Mouse (Mus musculus) liver, embryonic 14.5 days (tissue): ENCODE measurements at regions not wholly inside any gene's neighbourhood (a gene's known extent, or its start where the extent isn't known, plus 50 kb on each side); places are given as distances from the start of the nearest gene placed in this dataset.

Experiments used
- ATAC-seq: fragments of 200-750 bp; cut with Nextera tagmentation; 2 replicates; pipeline ENCODE4 v1.8.0; 2017; ENCODE audit warnings: moderate number of reproducible peaks, mild to moderate bottlenecking, moderate library complexity; ENCODE audit not compliant: insufficient read depth
- DNase-seq, 3 experiments: peaks; one replicate each; pipeline ENCODE4 v3.0.0-alpha.2; 2012 to 2013; ENCODE audit warnings: low read depth in 3 of 3, low spot score in 3 of 3
- H3K27ac ChIP-seq: fragments of 300-500 bp; sonication (generic); 2 replicates; pipeline ENCODE4 v1.5.1; 2014; ENCODE audit warnings: moderate library complexity, mild to moderate bottlenecking, control low read depth, inconsistent platforms
- H3K27me3 ChIP-seq: fragments of 300-500 bp; sonication (generic); 2 replicates; pipeline ENCODE4 v1.6.1; 2014; ENCODE audit warnings: mild to moderate bottlenecking, low read length, moderate library complexity; ENCODE audit not compliant: control insufficient read depth, insufficient read depth
- H3K36me3 ChIP-seq: fragments of 300-500 bp; sonication (generic); replicated peaks from 2 replicates; pipeline ENCODE4 v1.6.1; 2014; ENCODE audit warnings: low read depth; ENCODE audit not compliant: control insufficient read depth, insufficient read depth
- H3K4me1 ChIP-seq, 2 experiments: fragments of 200-500 bp in 1 of 2; fragments of 300-500 bp in 1 of 2; sonication (generic) in 1 of 2; replicated peaks; 2 replicates each; pipeline ENCODE4 v1.6.1; 2012 to 2014; ENCODE audit warnings: antibody characterized with exemption in 1 of 2, inconsistent platforms in 1 of 2, low read length in 1 of 2; ENCODE audit not compliant: control insufficient read depth in 2 of 2, insufficient read depth in 2 of 2
- H3K4me2 ChIP-seq: fragments of 300-500 bp; sonication (generic); 2 replicates; pipeline ENCODE4 v1.6.1; 2014; ENCODE audit warnings: low read depth, mild to moderate bottlenecking, control low read depth, moderate library complexity
- H3K4me3 ChIP-seq, 2 experiments: fragments of 200-500 bp in 1 of 2; fragments of 300-500 bp in 1 of 2; sonication (generic) in 1 of 2; 2 replicates each; pipeline ENCODE4 v1.5.1; 2012 to 2014; ENCODE audit warnings: low read depth in 2 of 2, low read length in 2 of 2, mild to moderate bottlenecking in 2 of 2, control low read depth in 1 of 2, inconsistent platforms in 1 of 2, moderate library complexity in 1 of 2; ENCODE audit not compliant: insufficient read depth in 1 of 2
- H3K9ac ChIP-seq: fragments of 300-500 bp; sonication (generic); replicated peaks from 2 replicates; pipeline ENCODE4 v1.6.1; 2014; ENCODE audit warnings: mild to moderate bottlenecking, control low read depth, moderate library complexity
- H3K9me3 ChIP-seq: fragments of 300-500 bp; sonication (generic); 2 replicates; pipeline ENCODE4 v1.6.1; 2016; ENCODE audit warnings: low read length, mixed read lengths; ENCODE audit not compliant: control insufficient read depth
- CTCF ChIP-seq: IDR thresholded peaks from 2 replicates; pipeline ENCODE4 v1.5.1; 2016; ENCODE audit warnings: antibody characterized with exemption, low read depth, control low read depth
- EP300 ChIP-seq: IDR thresholded peaks from 2 replicates; pipeline ENCODE4 v1.6.1; 2016; ENCODE audit warnings: antibody characterized with exemption, low read depth
- WGBS: fragments of 180-500 bp; shearing (Covaris S2); extraction: QIAGEN DNeasy Blood & Tissue Kit; methylation state at CpG from one replicate; pipeline ENCODE4 v1.1.7; 2014; ENCODE audit not compliant: insufficient replicate concordance; 5-methylcytosine and 5-hydroxymethylcytosine counted together

- Histone ChIP-seq H3K4me2 (no peak overlapping the region), H3K27ac (no peak overlapping the region), H3K27me3 (no peaks in the 10 kb centered on the region), H3K4me1 (0 out of 4 replicates have a peak, but pooled peaks cover 0 to 2% of the 10 kb centered on the region in 2 experiments), H3K36me3 (no peaks in the 10 kb centered on the region), H3K9ac (no peak overlapping the region), H3K4me3 (no peak overlapping the region), H3K9me3 (no peaks in the 10 kb centered on the region)
- 51% methylated on average over 6 of the region's 6 CpGs for WGBS
- no peak for DNase-seq
- ATAC-seq = no peak
- no peak for TF ChIP-seq EP300
- TF ChIP-seq CTCF = no peak
These were observed 142.7 kb downstream of the Hs3st3b1 start for GRCm38 (mm10) chr11:63779371-63779770.

- 0 out of 4 replicates have a peak, but pooled peaks cover 0 to 2% of the 10 kb centered on the region in 2 experiments for H3K4me1 ChIP-seq
- H3K9me3 ChIP-seq = no peaks in the 10 kb centered on the region
- 66% methylated on average over 19 of the region's 19 CpGs for WGBS
- H3K27ac ChIP-seq = no peak overlapping the region
- DNase-seq (no peak), ATAC-seq (no peak)
- H3K4me3 ChIP-seq = no peak overlapping the region
- no peaks in the 10 kb centered on the region for H3K36me3 ChIP-seq
- no peak overlapping the region for H3K4me2 ChIP-seq
- no peaks in the 10 kb centered on the region for H3K27me3 ChIP-seq
- TF ChIP-seq EP300 = no peak
- no peak for TF ChIP-seq CTCF
- H3K9ac ChIP-seq = no peak overlapping the region
These were observed 139.8 kb downstream of the Hs3st3b1 start for GRCm38 (mm10) chr11:63781967-63782915.

GRCm38 (mm10) chr11:63785281-63785886, 136.7 kb downstream of the Hs3st3b1 start:
- Histone ChIP-seq H3K36me3 (no peaks in the 10 kb centered on the region), H3K9me3 (no peaks in the 10 kb centered on the region), H3K27me3 (no peaks in the 10 kb centered on the region), H3K4me2 (no peak overlapping the region), H3K9ac (no peak overlapping the region), H3K4me1 (peaks cover 0 to under 1% of the 10 kb centered on the region in 2 experiments; a peak in 1 of 4 replicates), H3K27ac (no peak overlapping the region), H3K4me3 (no peak overlapping the region)
- TF ChIP-seq CTCF = no peak
- TF ChIP-seq EP300 = no peak
- ATAC-seq (no peak), DNase-seq (no peak)
- 29% methylated on average over 8 of the region's 8 CpGs for WGBS

GRCm38 (mm10) chr11:63785965-63786364, 136.1 kb downstream of the Hs3st3b1 start:
- whole genome bisulfite sequencing = 41% methylated on average over 4 of the region's 4 CpGs
- ATAC-seq = no peak
- Histone ChIP-seq H3K9me3 (no peaks in the 10 kb centered on the region), H3K4me2 (no peak overlapping the region), H3K27ac (no peak overlapping the region), H3K4me1 (no peaks in the 10 kb centered on the region; a peak in 1 of 4 replicates), H3K9ac (no peak overlapping the region), H3K4me3 (no peak overlapping the region), H3K27me3 (no peaks in the 10 kb centered on the region), H3K36me3 (no peaks in the 10 kb centered on the region)
- no peak for DNase-seq
- TF ChIP-seq EP300 (no peak), CTCF (no peak)

GRCm38 (mm10) chr11:63789473-63790120, 132.5 kb downstream of the Hs3st3b1 start:
- H3K4me3 ChIP-seq = no peak overlapping the region
- H3K4me2 ChIP-seq = no peak overlapping the region
- no peak overlapping the region for H3K9ac ChIP-seq
- TF ChIP-seq CTCF (no peak), EP300 (no peak)
- H3K27ac ChIP-seq = no peak overlapping the region
- DNase-seq (no peak), ATAC-seq (no peak)
- H3K36me3 ChIP-seq = no peaks in the 10 kb centered on the region
- WGBS = 54% methylated on average over 8 of the region's 8 CpGs
- no peaks in the 10 kb centered on the region for H3K27me3 ChIP-seq
- H3K4me1 ChIP-seq = no peaks in the 10 kb centered on the region; a peak in 1 of 4 replicates
- no peaks in the 10 kb centered on the region for H3K9me3 ChIP-seq
